7 mouse cellular contexts compared by ENCODE assay signal in genomic region chr19:5463791-5464562, GRCm38 (mm10). TPM values are rescaled to one million over a fixed set of nuclear protein-coding genes. Genes with fewer than 3 reads are reported as not detected.
DNase-seq lines count a peak whose midpoint lies in the region; ATAC-seq and TF ChIP-seq lines count a peak whose summit lies in the region.

No protein-coding gene starts in this region.

- no peaks in the 10 kb centered on the region for H3K9me3 ChIP-seq in E14TG2a.4 (ENCODE audit: low read length)
- H3K9me3 ChIP-seq in heart, embryonic 13.5 days, result no peaks in the 10 kb centered on the region
- H3K9me3 ChIP-seq in kidney, embryonic 15.5 days (replicated peaks), result no peaks in the 10 kb centered on the region

- DNase-seq in A20 (ENCODE audit: low read depth, low spot score), result peak; percentile 58
- peak; percentile 76 to 82 for DNase-seq in cerebellum, postnatal 25 days
- peak; percentile 88 for DNase-seq in mesoderm, embryonic 11.5 days (ENCODE audit: low read depth, low spot score)
- peak; percentile 72 for DNase-seq in thymus, adult 2 months

- no peak for ATAC-seq in heart, embryonic 13.5 days (ENCODE audit: extremely low read depth, insufficient number of reproducible peaks, low FRiP score, low TSS enrichment)
- ATAC-seq in kidney, embryonic 15.5 days (replicated peaks; ENCODE audit: low FRiP score), result peak; percentile 27; the same call in 1 of the 2 replicates

- no peak for TF ChIP-seq POLR2A in thymus, adult 2 months (IDR thresholded peaks at IDR 0.05; ENCODE audit: control insufficient read depth, extremely low read depth, insufficient read depth, low read length, poor library complexity)

- H3K4me3 ChIP-seq in E14TG2a.4 (replicated peaks; ENCODE audit: low read length), result peak overlapping the region; percentile 71
- H3K4me3 ChIP-seq in heart, embryonic 13.5 days, result peak overlapping the region; percentile 41
- H3K4me3 ChIP-seq in kidney, embryonic 15.5 days (replicated peaks), result peak overlapping the region; percentile 28
- no peak overlapping the region for H3K4me3 ChIP-seq in thymus, adult 2 months (ENCODE audit: control insufficient read depth, insufficient read depth, low read length)

- H3K36me3 ChIP-seq in E14TG2a.4 (ENCODE audit: insufficient read depth, low read length), result peaks cover 65% of the 10 kb centered on the region
- H3K36me3 ChIP-seq in heart, embryonic 13.5 days, result peaks cover 65% of the 10 kb centered on the region
- peaks cover 63% of the 10 kb centered on the region for H3K36me3 ChIP-seq in kidney, embryonic 15.5 days
- peaks cover 5% of the 10 kb centered on the region for H3K36me3 ChIP-seq in thymus, adult 2 months (ENCODE audit: control insufficient read depth, insufficient read depth, low read length)

- 45% methylated on average over 15 of the region's 15 CpGs for WGBS in heart, embryonic 13.5 days
- 35% methylated on average over 15 of the region's 15 CpGs for WGBS in kidney, embryonic 15.5 days
- WGBS in thymus, adult 2 months, result 78% methylated on average over 15 of the region's 15 CpGs

- peak overlapping the region; percentile 78 for H3K9ac ChIP-seq in heart, embryonic 13.5 days
- H3K9ac ChIP-seq in kidney, embryonic 15.5 days, result peak overlapping the region; percentile 38; the same call in 1 of the 2 replicates

- H3K27ac ChIP-seq in heart, embryonic 13.5 days (replicated peaks), result peak overlapping the region; percentile 86
- H3K27ac ChIP-seq in kidney, embryonic 15.5 days, result peak overlapping the region; percentile 72
- no peak overlapping the region for H3K27ac ChIP-seq in thymus, adult 2 months (ENCODE audit: control insufficient read depth, insufficient read depth, low read length)

- peaks cover 4% of the 10 kb centered on the region; the same call in 1 of the 2 replicates for H3K27me3 ChIP-seq in E14TG2a.4 (ENCODE audit: insufficient read depth, low read length)
- no peaks in the 10 kb centered on the region for H3K27me3 ChIP-seq in heart, embryonic 13.5 days (replicated peaks)
- H3K27me3 ChIP-seq in kidney, embryonic 15.5 days, result 0 out of 2 replicates have a peak, but pooled peaks cover 2% of the 10 kb centered on the region
- no peaks in the 10 kb centered on the region for H3K27me3 ChIP-seq in thymus, adult 2 months (ENCODE audit: control insufficient read depth, insufficient read depth, low read length)

- peak overlapping the region; percentile 64 for H3K4me2 ChIP-seq in heart, embryonic 13.5 days
- peak overlapping the region; percentile 47 for H3K4me2 ChIP-seq in kidney, embryonic 15.5 days

- peak; percentile 90 for TF ChIP-seq CTCF in E14TG2a.4 (conservative IDR thresholded peaks at IDR 0.05; ENCODE audit: low read length)
- TF ChIP-seq CTCF in thymus, adult 2 months (IDR thresholded peaks at IDR 0.05; ENCODE audit: borderline replicate concordance, control insufficient read depth, extremely low read depth, insufficient read depth, low read length, poor library complexity), result peak; percentile 91

- H3K4me1 ChIP-seq in E14TG2a.4 (replicated peaks; ENCODE audit: low read depth, low read length), result peaks cover 68% of the 10 kb centered on the region
- peaks cover 36% of the 10 kb centered on the region for H3K4me1 ChIP-seq in heart, embryonic 13.5 days
- H3K4me1 ChIP-seq in kidney, embryonic 15.5 days, result peaks cover 28% of the 10 kb centered on the region
- H3K4me1 ChIP-seq in thymus, adult 2 months (replicated peaks; ENCODE audit: control insufficient read depth, insufficient read depth, low read length), result peaks cover 20% of the 10 kb centered on the region

RNA-seq across cellular contexts. Expression of gene Fibp, which starts 3.6 kb away (rescaled TPM):
- polyA plus RNA-seq in heart, embryonic 13.5 days (2015; fragmentation: Nextera tagmentation; extraction: Ambion mirVana), result 87.4 and 93.1 TPM in 2 replicates
- polyA plus RNA-seq in kidney, embryonic 15.5 days (2015; fragmentation: Nextera tagmentation; extraction: Ambion mirVana), result 119 and 128 TPM in 2 replicates
- polyA plus RNA-seq in thymus, adult 2 months (2012; rRNA removed), result 142 and 157 TPM in 2 replicates

RNA-seq across cellular contexts. Expression of gene Ctsw, which starts 4.3 kb away (rescaled TPM):
- 0.56 and 1.7 TPM in 2 replicates for polyA plus RNA-seq in heart, embryonic 13.5 days (2015; fragmentation: Nextera tagmentation; extraction: Ambion mirVana)
- 1.1 and 1.5 TPM in 2 replicates for polyA plus RNA-seq in kidney, embryonic 15.5 days (2015; fragmentation: Nextera tagmentation; extraction: Ambion mirVana)
- 49.1 and 54.3 TPM in 2 replicates for polyA plus RNA-seq in thymus, adult 2 months (2012; rRNA removed)

RNA-seq across cellular contexts. Expression of gene Ccdc85b, which starts 6.3 kb away (rescaled TPM):
- 7.6 and 8.1 TPM in 2 replicates for polyA plus RNA-seq in heart, embryonic 13.5 days (2015; fragmentation: Nextera tagmentation; extraction: Ambion mirVana)
- polyA plus RNA-seq in kidney, embryonic 15.5 days (2015; fragmentation: Nextera tagmentation; extraction: Ambion mirVana), result 10.1 and 11.3 TPM in 2 replicates
- 8.1 and 8.2 TPM in 2 replicates for polyA plus RNA-seq in thymus, adult 2 months (2012; rRNA removed)

RNA-seq across cellular contexts. Expression of gene Efemp2, which starts 9.8 kb away (rescaled TPM):
- polyA plus RNA-seq in heart, embryonic 13.5 days (2015; fragmentation: Nextera tagmentation; extraction: Ambion mirVana), result 74.0 and 80.7 TPM in 2 replicates
- 156 and 179 TPM in 2 replicates for polyA plus RNA-seq in kidney, embryonic 15.5 days (2015; fragmentation: Nextera tagmentation; extraction: Ambion mirVana)
- 17.3 and 21.6 TPM in 2 replicates for polyA plus RNA-seq in thymus, adult 2 months (2012; rRNA removed)

RNA-seq across cellular contexts. Expression of gene Fosl1, which starts 16.6 kb away (rescaled TPM):
- not detected in 2 replicates for polyA plus RNA-seq in heart, embryonic 13.5 days (2015; fragmentation: Nextera tagmentation; extraction: Ambion mirVana)
- polyA plus RNA-seq in kidney, embryonic 15.5 days (2015; fragmentation: Nextera tagmentation; extraction: Ambion mirVana), result 0.39 TPM in 1 of 2 replicates, not detected in the other
- 0.16 TPM in 1 of 2 replicates, not detected in the other for polyA plus RNA-seq in thymus, adult 2 months (2012; rRNA removed)

Comparison
In these comparisons a context has a peak if more than half of its experiments do, and no peak if none do; other contexts are left out.
1. RNA of gene Ctsw, which starts 4.3 kb away (polyA plus RNA-seq): 49.1 to 54.3 TPM in thymus, adult 2 months; 0.56 to 1.7 TPM in heart, embryonic 13.5 days and 1.1 to 1.5 TPM in kidney, embryonic 15.5 days; every median in the first group is over 10 times any median in the second.
2. Peak in every context shown above with its lines, with median percentiles within 50 percentile points of each other: DNase-seq.